Mouse (Mus musculus) thymus, adult 2 months (tissue): ENCODE measurements around the gene Gm21954. TPM values are rescaled to one million over a fixed set of nuclear protein-coding genes. Genes with fewer than 3 reads are reported as not detected.

Experiments
- DNase-seq: peaks from one replicate; pipeline ENCODE4 v3.0.0; 2021
- H3K27ac ChIP-seq: fragments of 200-500 bp; 2 replicates; pipeline ENCODE4 v1.5.1; 2012; ENCODE audit warnings: low read length, control low read depth; ENCODE audit not compliant: control insufficient read depth, insufficient read depth
- H3K27me3 ChIP-seq: fragments of 200-500 bp; 2 replicates; pipeline ENCODE4 v1.6.1; 2012; ENCODE audit warnings: mild to moderate bottlenecking, low read length, moderate library complexity, mixed read lengths; ENCODE audit not compliant: control insufficient read depth, insufficient read depth
- H3K36me3 ChIP-seq: fragments of 200-500 bp; 2 replicates; pipeline ENCODE4 v1.6.1; 2012; ENCODE audit warnings: mild to moderate bottlenecking, low read length, moderate library complexity; ENCODE audit not compliant: control insufficient read depth, insufficient read depth
- H3K4me1 ChIP-seq: fragments of 200-500 bp; replicated peaks from 2 replicates; pipeline ENCODE4 v1.6.1; 2012; ENCODE audit warnings: low read length; ENCODE audit not compliant: control insufficient read depth, insufficient read depth
- H3K4me3 ChIP-seq: fragments of 200-500 bp; 2 replicates; pipeline ENCODE4 v1.5.1; 2012; ENCODE audit warnings: mild to moderate bottlenecking, low read length, control low read depth, moderate library complexity; ENCODE audit not compliant: control insufficient read depth, insufficient read depth
- CTCF ChIP-seq: fragments of 200-500 bp; IDR thresholded peaks from 2 replicates; pipeline ENCODE4 v1.5.1; 2012; ENCODE audit warnings: mild to moderate bottlenecking, control low read depth, low read length, moderate library complexity, borderline replicate concordance; ENCODE audit not compliant: control insufficient read depth, poor library complexity, insufficient read depth; ENCODE audit errors: extremely low read depth
- POLR2A ChIP-seq: fragments of 200-500 bp; IDR thresholded peaks from 2 replicates; pipeline ENCODE4 v1.6.1; 2012; ENCODE audit warnings: mild to moderate bottlenecking, low read length, control low read depth, moderate library complexity; ENCODE audit not compliant: control insufficient read depth, poor library complexity, insufficient read depth; ENCODE audit errors: extremely low read depth
- WGBS: fragments of 180-500 bp; shearing (Covaris S2); methylation state at CpG from one replicate; pipeline ENCODE4 v1.1.7; 2018; 5-methylcytosine and 5-hydroxymethylcytosine counted together
- polyA plus RNA-seq: library from polyadenylated mRNA; depleted of rRNA; stranded (reverse); fragments of >200 nt; gene quantifications from 2 replicates; pipeline ENCODE4 v1.2.3, GENCODE M21; 2012

Gene Gm21954
- polyA plus RNA-seq, 1 experiment = not detected

DNA sequence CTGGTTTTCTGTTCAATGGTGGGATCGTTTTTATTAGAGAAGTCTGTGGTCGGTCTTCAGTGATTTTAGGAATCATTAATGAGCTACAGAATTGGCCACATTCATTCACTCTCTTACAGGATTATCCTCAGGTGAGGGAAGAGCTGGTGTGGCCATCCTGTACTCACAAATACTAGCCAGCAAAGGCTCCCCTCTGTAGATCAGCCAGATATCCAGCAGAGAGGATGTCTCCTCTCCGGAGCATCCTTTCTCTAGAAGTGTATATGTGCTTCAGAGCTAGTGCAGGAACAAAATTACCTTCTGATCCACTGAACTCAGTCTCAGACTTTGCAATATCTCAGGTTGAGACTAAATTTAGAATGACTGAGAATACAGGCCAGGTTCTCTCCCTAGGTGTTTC, 7.8 kb downstream of the Gm21954 start:
- Histone ChIP-seq H3K27me3 (no peaks in the 10 kb centered on the region), H3K36me3 (no peaks in the 10 kb centered on the region), H3K4me3 (no peak overlapping the region), H3K4me1 (peaks cover 5% of the 10 kb centered on the region), H3K27ac (no peak overlapping the region)
- WGBS = 88% methylated on average over 3 of the region's 3 CpGs
- no peak for DNase-seq
- TF ChIP-seq CTCF = no peak
- no peak for TF ChIP-seq POLR2A

DNA sequence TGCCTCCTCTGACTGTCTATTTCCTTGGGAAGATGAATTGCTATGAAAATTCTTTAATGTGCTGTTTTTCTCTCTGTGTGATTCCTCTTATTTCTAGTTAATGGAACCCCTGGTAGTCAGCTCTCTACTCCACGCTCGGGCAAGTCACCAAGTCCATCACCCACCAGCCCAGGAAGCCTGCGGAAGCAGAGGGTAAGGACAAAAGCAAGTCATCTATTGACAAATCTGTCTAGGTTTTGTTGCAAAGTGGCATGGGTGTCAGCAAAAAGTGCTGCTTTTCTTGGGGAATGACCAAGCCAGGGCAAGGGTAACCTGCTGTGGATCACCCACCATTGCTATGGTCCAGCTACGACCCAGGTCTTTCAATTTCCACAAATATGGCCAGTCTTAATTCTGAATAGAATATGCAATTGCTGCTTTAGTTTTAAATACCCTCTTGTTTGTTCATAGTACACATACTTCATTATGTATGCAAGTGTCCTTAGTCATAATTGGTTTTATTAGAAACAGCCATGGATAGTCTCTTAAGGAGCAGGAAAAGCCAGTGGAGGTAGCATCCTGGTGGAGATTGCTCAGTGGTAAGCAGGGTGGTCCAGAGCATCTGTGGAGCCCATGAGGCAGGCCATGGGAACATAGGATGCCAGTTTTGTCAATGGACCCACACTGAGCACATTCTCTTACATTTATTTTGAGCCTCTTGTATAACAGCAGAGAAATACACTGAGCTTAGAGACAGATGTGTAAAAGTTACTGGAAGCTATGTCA, 8.9 kb downstream of the Gm21954 start:
- H3K4me3 ChIP-seq = no peak overlapping the region
- 97% methylated on average over 4 of the region's 4 CpGs for WGBS
- TF ChIP-seq POLR2A (no peak), CTCF (no peak)

DNA sequence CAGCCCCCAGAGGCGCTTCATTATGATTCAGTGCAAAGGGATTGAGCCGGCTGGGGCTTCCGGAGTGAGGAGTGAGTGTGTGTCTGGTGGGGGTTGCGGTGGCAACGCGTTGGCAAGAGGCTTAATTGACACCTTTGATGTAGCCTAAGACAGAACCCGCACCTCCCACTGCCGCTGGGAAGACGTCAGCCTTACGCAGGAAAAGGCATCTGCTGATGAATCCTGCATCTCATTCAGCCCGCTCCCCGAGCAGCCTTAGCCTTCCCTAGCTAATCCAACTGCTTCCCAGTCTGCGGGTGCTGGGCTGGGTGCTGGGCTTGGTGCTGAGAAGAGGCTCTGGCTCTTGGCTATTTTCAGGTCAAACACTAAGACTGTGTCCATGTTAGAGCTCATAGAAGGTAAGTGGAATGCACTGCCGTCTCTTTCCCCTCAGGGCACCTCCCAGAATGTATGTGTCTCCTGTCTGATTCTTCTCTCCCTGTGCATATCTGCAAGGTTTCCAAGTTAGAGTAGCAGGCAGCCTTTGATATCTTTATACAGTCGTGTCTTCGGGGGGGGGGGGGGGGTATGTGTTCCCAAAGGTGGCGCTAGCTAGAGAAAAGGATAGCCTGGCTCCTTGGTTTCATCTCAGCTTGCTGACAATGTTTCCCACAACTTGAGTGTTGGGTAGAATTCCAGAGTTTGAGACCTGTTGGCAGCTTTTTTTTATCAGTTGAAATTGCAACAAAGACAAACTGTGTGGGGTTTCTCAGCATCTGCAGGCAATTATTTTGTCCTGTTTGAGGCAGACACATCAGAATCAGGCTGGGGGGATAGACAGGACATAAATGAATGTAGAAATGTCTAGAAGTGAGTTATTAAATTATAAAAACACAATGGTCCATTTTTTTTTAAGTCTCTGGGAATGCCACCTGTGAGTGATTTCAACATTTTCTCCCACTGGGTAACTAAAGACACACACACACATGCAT, 10.0 kb downstream of the Gm21954 start:
- Histone ChIP-seq H3K4me3 (no peak overlapping the region), H3K36me3 (no peaks in the 10 kb centered on the region), H3K27me3 (no peaks in the 10 kb centered on the region), H3K27ac (no peak overlapping the region), H3K4me1 (peaks cover 5% of the 10 kb centered on the region)
- DNase-seq = peak; percentile 2
- WGBS = 9% methylated on average over 17 of the region's 17 CpGs
- no peak for TF ChIP-seq POLR2A
- TF ChIP-seq CTCF = no peak

More for the DNA sequence above, 8.9 kb downstream of the Gm21954 start:
- no peaks in the 10 kb centered on the region for H3K27me3 ChIP-seq
- peaks cover 5% of the 10 kb centered on the region for H3K4me1 ChIP-seq
- no peak overlapping the region for H3K27ac ChIP-seq
- no peak for DNase-seq
- no peaks in the 10 kb centered on the region for H3K36me3 ChIP-seq

DNA sequence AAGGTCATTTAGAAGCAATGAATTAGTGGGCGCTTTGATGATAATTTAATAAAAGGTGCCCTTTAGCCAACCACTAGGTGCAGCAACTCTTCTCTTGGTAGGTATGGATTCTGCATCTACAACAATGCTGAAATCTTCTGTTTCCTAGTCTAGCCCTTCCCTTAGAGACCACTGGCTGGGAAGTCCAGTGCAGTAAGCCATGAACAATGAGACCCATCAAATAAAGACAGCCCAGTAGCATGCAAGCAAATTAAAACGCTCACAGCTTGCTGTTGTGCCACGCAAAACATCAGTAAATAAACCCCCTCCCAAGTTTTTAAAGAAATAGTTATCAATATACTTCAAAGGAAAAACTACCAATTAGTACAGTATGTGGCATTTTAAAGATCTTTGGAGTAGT, 10.9 kb downstream of the Gm21954 start:
- peaks cover 5% of the 10 kb centered on the region for H3K4me1 ChIP-seq
- H3K27me3 ChIP-seq = no peaks in the 10 kb centered on the region
- H3K36me3 ChIP-seq = no peaks in the 10 kb centered on the region
- TF ChIP-seq POLR2A = no peak
- TF ChIP-seq CTCF = no peak
- 88% methylated on average over 3 of the region's 3 CpGs for WGBS
- H3K27ac ChIP-seq = no peak overlapping the region
- DNase-seq = no peak
- no peak overlapping the region for H3K4me3 ChIP-seq

DNA sequence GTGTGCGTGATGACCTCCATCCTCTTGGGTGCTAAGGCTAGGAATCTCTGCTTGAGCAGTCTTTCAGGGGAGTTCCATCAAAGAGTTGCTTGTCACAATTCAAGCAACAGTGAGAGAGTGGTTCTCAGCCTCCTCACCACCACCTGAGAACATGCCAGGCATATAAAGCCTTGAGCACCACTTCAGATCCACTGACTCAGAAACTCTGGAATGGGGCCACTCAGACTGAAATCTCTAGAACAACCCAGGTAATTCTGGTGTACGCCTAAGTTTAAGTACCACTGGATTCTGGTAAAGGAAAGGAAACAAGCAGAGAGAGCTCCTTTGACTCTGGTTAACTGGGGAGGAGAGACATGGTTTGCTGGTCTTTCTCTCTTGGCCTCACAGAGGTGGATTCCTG, 19.5 kb downstream of the Gm21954 start:
- 100% methylated on average over 2 of the region's 2 CpGs for WGBS
- DNase-seq = no peak
- Histone ChIP-seq H3K4me1 (no peaks in the 10 kb centered on the region), H3K27ac (no peak overlapping the region), H3K36me3 (no peaks in the 10 kb centered on the region), H3K4me3 (no peak overlapping the region), H3K27me3 (no peaks in the 10 kb centered on the region)
- no peak for TF ChIP-seq POLR2A
- TF ChIP-seq CTCF = no peak

DNA sequence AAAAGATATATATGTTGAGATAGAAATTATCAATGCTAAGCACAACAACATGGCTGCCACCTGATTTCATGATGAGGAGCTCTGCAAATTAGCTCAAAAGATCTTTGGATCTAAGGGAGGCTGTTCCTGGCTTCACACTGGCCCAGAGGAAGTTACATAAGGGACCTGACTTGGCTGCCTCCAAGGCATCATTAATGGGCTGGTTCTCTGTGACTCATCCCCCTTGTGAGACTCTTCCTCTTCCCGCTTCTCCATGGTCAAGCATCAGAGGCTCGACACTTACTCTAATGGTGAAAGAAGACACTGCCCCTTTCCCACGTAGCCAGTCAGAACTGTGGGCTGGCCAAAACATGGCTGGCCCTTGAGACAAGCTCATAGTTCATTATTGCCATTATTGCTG, 20.1 kb downstream of the Gm21954 start:
- H3K4me3 ChIP-seq = no peak overlapping the region
- no peak for DNase-seq
- no peaks in the 10 kb centered on the region for H3K4me1 ChIP-seq
- H3K36me3 ChIP-seq = no peaks in the 10 kb centered on the region
- no peak overlapping the region for H3K27ac ChIP-seq
- H3K27me3 ChIP-seq = no peaks in the 10 kb centered on the region
- no peak for TF ChIP-seq CTCF
- TF ChIP-seq POLR2A = no peak
- 82% methylated on average over 3 of the region's 3 CpGs for WGBS
